Mouse (Mus musculus) spleen, adult 18-20 months (tissue): ENCODE data around the gene 1500009C09Rik.
"Not testable (repeated sequence)": the region's sequence is repeated elsewhere in the genome, so short reads cannot be mapped to it uniquely, and the experiment has no call there.

Source experiments
- DNase-seq, 2 experiments: peaks; one replicate each; pipeline ENCODE4 v3.0.0; 2022; ENCODE audit warnings: mixed read lengths in 2 of 2

Gene 1500009C09Rik

GRCm38 (mm10) chr15:82220003-82220675 lies 32.1 kb upstream of the 1500009C09Rik start:
- no peak for DNase-seq

GRCm38 (mm10) chr15:82221104-82221860 lies 30.9 kb upstream of the 1500009C09Rik start:
- DNase-seq = no peak

GRCm38 (mm10) chr15:82223251-82223650 lies 28.9 kb upstream of the 1500009C09Rik start:
- DNase-seq = peak in 1 of 2 experiments; percentile 40

GRCm38 (mm10) chr15:82223657-82224601 lies 28.3 kb upstream of the 1500009C09Rik start, which contains the start of gene Tnfrsf13c:
Tnfrsf13c (minus strand) TSS chr15:82224369.
- DNase-seq = peak; percentile 88 to 91

GRCm38 (mm10) chr15:82224602-82225215 lies 27.5 kb upstream of the 1500009C09Rik start:
- no peak for DNase-seq

- no peak for DNase-seq
Measured at GRCm38 (mm10) chr15:82225769-82226168, 26.4 kb upstream of the 1500009C09Rik start.

- DNase-seq = peak; percentile 66 to 79
Measured at GRCm38 (mm10) chr15:82229542-82230045, 22.6 kb upstream of the 1500009C09Rik start.

GRCm38 (mm10) chr15:82230098-82230611 lies 22.0 kb upstream of the 1500009C09Rik start:
- no peak for DNase-seq

- no peak for DNase-seq
Measured at GRCm38 (mm10) chr15:82231100-82231499, 21.1 kb upstream of the 1500009C09Rik start.

- peak in 1 of 2 experiments; percentile 32 for DNase-seq
Measured at GRCm38 (mm10) chr15:82231591-82232378, 20.4 kb upstream of the 1500009C09Rik start.

GRCm38 (mm10) chr15:82232651-82233050 lies 19.5 kb upstream of the 1500009C09Rik start:
- peak; percentile 56 to 65 for DNase-seq

GRCm38 (mm10) chr15:82235661-82236060 lies 16.5 kb upstream of the 1500009C09Rik start:
- DNase-seq = peak in 1 of 2 experiments; percentile 30

- peak; percentile 79 to 90 for DNase-seq
Measured at GRCm38 (mm10) chr15:82236565-82236964, 15.6 kb upstream of the 1500009C09Rik start.

- no peak for DNase-seq
Measured at GRCm38 (mm10) chr15:82243311-82243710, 8.9 kb upstream of the 1500009C09Rik start.

GRCm38 (mm10) chr15:82243742-82244114 lies 8.5 kb upstream of the 1500009C09Rik start:
- DNase-seq = no peak

- DNase-seq = peak; percentile 78 to 92
Measured at GRCm38 (mm10) chr15:82244115-82244804, 7.9 kb upstream of the 1500009C09Rik start, which contains the start of gene Cenpm. Cenpm (minus strand) TSS chr15:82244748.

- DNase-seq = not testable (repeated sequence)
Measured at GRCm38 (mm10) chr15:82244805-82245161, 7.4 kb upstream of the 1500009C09Rik start.

GRCm38 (mm10) chr15:82247131-82247776 lies 4.9 kb upstream of the 1500009C09Rik start:
- no peak for DNase-seq

- DNase-seq = no peak
Measured at GRCm38 (mm10) chr15:82251579-82251978, 618 bp upstream of the 1500009C09Rik start.

- DNase-seq = no peak
Measured at GRCm38 (mm10) chr15:82255248-82255647, 3.1 kb downstream of the 1500009C09Rik start.
